In the genomic region with DNA sequence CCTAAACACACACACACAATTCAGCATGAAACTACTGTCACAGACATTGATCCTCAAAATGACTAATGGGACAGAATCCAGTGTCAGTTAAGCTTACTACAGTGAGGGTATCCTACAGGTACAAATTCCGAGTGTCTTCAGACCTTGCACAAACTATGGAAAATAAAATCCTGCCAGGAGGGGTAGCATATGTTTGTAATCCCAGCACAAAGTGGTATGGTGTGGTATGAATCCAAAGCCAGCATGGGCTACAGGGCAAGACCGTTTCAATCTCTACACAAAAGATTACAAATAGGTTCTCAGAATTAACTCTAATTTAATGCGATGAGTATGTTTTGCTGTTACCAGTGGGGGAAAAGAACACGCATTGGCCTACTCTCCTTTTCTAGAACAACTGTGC, we compare ENCODE assay signal across 8 mouse cellular contexts. TPM values are rescaled to one million over a fixed set of nuclear protein-coding genes. Genes with fewer than 3 reads are reported as not detected.
DNase-seq lines count a peak whose midpoint lies in the region; ATAC-seq and TF ChIP-seq lines count a peak whose summit lies in the region.

A gene (plus strand): TSS at position 301 of the 400 bp plus-strand sequence.

- peak within 1 kb of the TSS; percentile 76 for H3K4me3 ChIP-seq in kidney, adult 2 months (ENCODE audit: insufficient read depth, low read depth, low read length)
- peak within 1 kb of the TSS; percentile 97 for H3K4me3 ChIP-seq in intestine, postnatal 0 days (ENCODE audit: low read depth, low read length)
- peak within 1 kb of the TSS; percentile 73 for H3K4me3 ChIP-seq in midbrain, embryonic 15.5 days

- no peaks in the 10 kb centered on the region for H3K9me3 ChIP-seq in intestine, postnatal 0 days (ENCODE audit: control insufficient read depth)
- H3K9me3 ChIP-seq in midbrain, embryonic 15.5 days = no peaks in the 10 kb centered on the region

- DNase-seq in kidney, adult 2 months = no peak
- no peak for DNase-seq in kidney, postnatal 4 days
- no peak for DNase-seq in adrenal gland, adult 2 months
- no peak for DNase-seq in gastrocnemius, postnatal 14 days
- no peak for DNase-seq in cerebellum, postnatal 14 days
- no peak for DNase-seq in testis, postnatal 14 days (ENCODE audit: low spot score)

- no peak for ATAC-seq in intestine, postnatal 0 days
- peak; percentile 14 for ATAC-seq in midbrain, embryonic 15.5 days (replicated peaks)

- H3K27ac ChIP-seq in kidney, adult 2 months (ENCODE audit: insufficient read depth, low read depth, low read length) = peak within 1 kb of the TSS; percentile 94
- H3K27ac ChIP-seq in intestine, postnatal 0 days (ENCODE audit: low read depth, low read length) = peak within 1 kb of the TSS; percentile 94
- peak within 1 kb of the TSS; percentile 96 for H3K27ac ChIP-seq in midbrain, embryonic 15.5 days

- intact Hi-C loops in gastrocnemius, postnatal 14 days (cut with DNase I; ENCODE audit: low total_unique reads) = no loop called here

- WGBS in kidney, adult 2 months = 22% methylated on average over 4 of the region's 4 CpGs
- WGBS in intestine, postnatal 0 days = 26% methylated on average over 4 of the region's 4 CpGs
- 23% methylated on average over 4 of the region's 4 CpGs for WGBS in midbrain, embryonic 15.5 days

- H3K4me2 ChIP-seq in intestine, postnatal 0 days (replicated peaks; ENCODE audit: low read depth) = peak within 1 kb of the TSS; percentile 95
- H3K4me2 ChIP-seq in midbrain, embryonic 15.5 days = peak within 1 kb of the TSS; percentile 75

- peaks cover 5% of the 10 kb centered on the region; the same call in 1 of the 2 replicates for H3K4me1 ChIP-seq in kidney, adult 2 months (ENCODE audit: control insufficient read depth, insufficient read depth, low read length)
- 0 out of 2 replicates have a peak, but pooled peaks cover 8% of the 10 kb centered on the region for H3K4me1 ChIP-seq in intestine, postnatal 0 days (replicated peaks; ENCODE audit: control insufficient read depth, insufficient read depth, low read length)
- peaks cover 17% of the 10 kb centered on the region for H3K4me1 ChIP-seq in midbrain, embryonic 15.5 days

- no peak for TF ChIP-seq CTCF in kidney, adult 2 months (conservative IDR thresholded peaks at IDR 0.05; ENCODE audit: insufficient read depth, insufficient read length, low read depth, low read length)
- no peak for TF ChIP-seq CTCF in intestine, postnatal 0 days (IDR thresholded peaks at IDR 0.05; ENCODE audit: low read depth)

- H3K9ac ChIP-seq in intestine, postnatal 0 days (ENCODE audit: low read depth, low read length) = peak within 1 kb of the TSS; percentile 96
- H3K9ac ChIP-seq in midbrain, embryonic 15.5 days = peak within 1 kb of the TSS; percentile 99

- H3K36me3 ChIP-seq in kidney, adult 2 months (ENCODE audit: control insufficient read depth, insufficient read depth, low read length) = no peaks in the 10 kb centered on the region
- peaks cover 14% of the 10 kb centered on the region for H3K36me3 ChIP-seq in intestine, postnatal 0 days (ENCODE audit: control insufficient read depth, insufficient read depth)
- peaks cover 13% of the 10 kb centered on the region for H3K36me3 ChIP-seq in midbrain, embryonic 15.5 days (replicated peaks)

- TF ChIP-seq POLR2A in kidney, adult 2 months (IDR thresholded peaks at IDR 0.05; ENCODE audit: low read depth, low read length) = no peak

- no peaks in the 10 kb centered on the region for H3K27me3 ChIP-seq in kidney, adult 2 months (replicated peaks; ENCODE audit: control insufficient read depth, insufficient read depth, low read length)
- H3K27me3 ChIP-seq in intestine, postnatal 0 days (replicated peaks; ENCODE audit: control insufficient read depth, insufficient read depth, low read length) = no peaks in the 10 kb centered on the region
- no peaks in the 10 kb centered on the region for H3K27me3 ChIP-seq in midbrain, embryonic 15.5 days (replicated peaks)

RNA-seq across cellular contexts. Expression of the gene that starts here (rescaled TPM):
- polyA plus RNA-seq in kidney, adult 2 months (2012; rRNA removed) = 59.0 and 72.5 TPM in 2 replicates
- 10 to 100 TPM; 60.1 to 73.3 TPM for total RNA-seq in adrenal gland, adult 2 months (2021)
- 124 and 142 TPM in 2 replicates for polyA plus RNA-seq in adrenal gland, adult 2 months (2012; rRNA removed)
- 10 to 100 TPM; 25.2 to 28.0 TPM for total RNA-seq in gastrocnemius, postnatal 14 days (2021)
- polyA plus RNA-seq in intestine, postnatal 0 days (2015; fragmentation: Nextera tagmentation; extraction: Ambion mirVana) = 4.6 and 4.7 TPM in 2 replicates
- 16.7 and 17.1 TPM in 2 replicates for polyA plus RNA-seq in midbrain, embryonic 15.5 days (2015; fragmentation: Nextera tagmentation; extraction: Ambion mirVana)
